Mouse (Mus musculus): Measurements from ENCODE around the gene Gm13698. TPM values are rescaled to one million over a fixed set of nuclear protein-coding genes. Genes with fewer than 3 reads are reported as not detected.
A peak's percentile ranks its signal among the peaks of the same experiment; 100 is the strongest.
"Not testable (repeated sequence)": the region's sequence is repeated elsewhere in the genome, so short reads cannot be mapped to it uniquely, and the experiment has no call there.

The Gm13698 gene
- total RNA-seq (2021), result 1 to 10 TPM; 1.4 to 1.7 TPM
- long read RNA-seq, result 0 reads

DNA sequence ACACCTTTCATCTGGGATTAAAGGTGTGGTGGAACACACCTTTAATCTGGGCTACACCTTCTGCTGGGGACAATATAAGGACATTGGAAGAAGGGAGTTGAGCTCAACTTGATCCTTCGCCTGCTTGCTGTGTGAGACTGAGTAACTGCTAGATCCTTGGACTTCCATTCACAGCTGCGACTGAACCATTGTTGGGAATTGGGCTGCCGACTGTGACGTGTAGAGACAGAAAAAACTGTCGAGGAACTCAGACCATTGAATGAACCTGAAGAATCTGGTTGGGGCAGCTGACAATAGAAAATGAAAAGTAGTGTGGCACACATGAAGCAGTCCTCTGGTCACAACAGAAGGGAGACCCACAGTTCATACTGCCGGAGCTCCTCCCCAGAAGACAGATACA is at the start of gene Gm13698:
Gm13698 (plus strand) TSS at position 301 of the 400 bp plus-strand sequence.
- DNase-seq (ENCODE audit: low spot score in 2 of 2), result not testable (repeated sequence)

DNA sequence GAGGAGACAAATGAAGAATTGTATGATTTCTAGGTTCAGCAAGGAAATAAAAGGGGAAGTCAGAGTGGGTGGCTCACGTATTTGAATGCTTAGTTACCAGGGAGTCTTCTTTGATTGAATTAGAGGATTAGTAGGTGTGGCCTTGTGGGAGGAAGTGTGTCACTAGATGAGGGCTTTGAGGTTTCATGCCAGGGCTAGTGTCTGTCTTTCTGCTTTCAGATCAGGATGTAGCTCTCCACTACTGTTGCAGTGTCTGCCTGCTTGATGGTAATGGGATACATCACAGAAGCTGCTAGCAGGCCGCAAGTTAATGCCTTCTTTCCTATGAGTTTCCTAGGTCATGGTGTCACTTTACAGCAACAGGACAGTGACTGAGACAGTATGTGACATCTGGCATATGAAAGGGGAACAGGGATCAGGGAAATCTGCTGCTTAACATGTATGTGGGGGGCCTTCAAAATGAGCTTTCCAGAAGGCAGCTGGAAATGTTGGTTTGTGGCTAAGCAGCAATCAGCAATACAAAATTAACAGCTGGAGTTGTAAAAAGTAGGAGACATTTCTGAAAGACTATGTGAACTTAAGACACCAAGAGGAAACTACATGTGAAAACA is 25.9 kb upstream of the Gm13698 start:
- DNase-seq (ENCODE audit: low spot score in 2 of 2), result no peak

DNA sequence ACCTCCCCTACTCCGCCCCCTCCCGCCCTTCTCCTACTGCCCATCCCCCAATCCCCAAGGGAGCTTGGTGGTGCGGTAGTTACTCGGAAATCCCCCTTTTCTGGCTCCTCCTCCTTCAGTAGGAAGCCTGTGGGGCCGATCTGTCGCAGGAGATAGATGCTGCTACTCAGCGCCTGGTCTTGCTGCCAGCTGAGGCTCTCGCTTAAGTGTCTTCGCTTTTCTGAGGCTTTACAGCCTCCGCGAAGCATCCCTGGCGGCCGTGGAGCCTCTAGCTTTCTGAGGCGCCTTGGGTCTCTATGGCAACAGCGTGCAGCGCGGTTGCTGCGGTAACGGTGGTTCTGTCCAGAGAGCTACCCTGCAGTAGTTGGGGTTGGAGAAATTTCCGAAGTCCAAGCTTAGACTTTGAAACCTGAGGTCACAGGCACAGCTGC is 14.5 kb upstream of the Gm13698 start, which contains the start of gene Zswim2:
Zswim2 (minus strand) TSS at position 298 of the 431 bp plus-strand sequence.
- DNase-seq (ENCODE audit: low spot score in 2 of 2), result peak; percentile 73 to 79

GRCm38 (mm10) chr2:83941378-83941777 is 14.1 kb upstream of the Gm13698 start:
- DNase-seq (ENCODE audit: low spot score in 2 of 2), result no peak

DNA sequence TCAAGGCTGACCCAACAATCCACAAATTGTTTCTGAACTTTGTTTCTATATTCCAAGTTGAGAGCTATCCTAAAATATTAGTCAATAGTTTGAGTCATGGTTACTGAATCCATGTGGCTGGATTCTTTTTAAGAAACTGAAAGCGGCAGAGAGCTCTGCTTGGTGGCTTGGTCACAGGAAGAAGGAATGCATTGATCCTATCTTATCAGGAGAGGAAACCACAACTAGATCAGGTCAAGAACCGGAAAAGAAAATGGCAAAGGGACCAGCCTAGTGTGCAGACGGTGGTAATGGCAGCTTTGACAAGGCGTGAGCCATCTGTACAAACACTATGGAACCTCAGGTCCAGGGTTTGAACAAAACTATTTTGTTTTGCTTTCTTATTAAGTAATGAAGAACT is 13.7 kb upstream of the Gm13698 start:
- no peak for DNase-seq (ENCODE audit: low spot score in 2 of 2)

- not testable (repeated sequence) for DNase-seq (ENCODE audit: low spot score in 2 of 2)
Observed at GRCm38 (mm10) chr2:83961203-83961602, 5.7 kb downstream of the Gm13698 start, which contains the start of gene Gm13693. TSS of gene Gm13693 (plus strand) at chr2:83961503.

DNA sequence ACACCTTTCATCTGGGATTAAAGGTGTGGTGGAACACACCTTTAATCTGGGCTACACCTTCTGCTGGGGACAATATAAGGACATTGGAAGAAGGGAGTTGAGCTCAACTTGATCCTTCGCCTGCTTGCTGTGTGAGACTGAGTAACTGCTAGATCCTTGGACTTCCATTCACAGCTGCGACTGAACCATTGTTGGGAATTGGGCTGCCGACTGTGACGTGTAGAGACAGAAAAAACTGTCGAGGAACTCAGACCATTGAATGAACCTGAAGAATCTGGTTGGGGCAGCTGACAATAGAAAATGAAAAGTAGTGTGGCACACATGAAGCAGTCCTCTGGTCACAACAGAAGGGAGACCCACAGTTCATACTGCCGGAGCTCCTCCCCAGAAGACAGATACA is 11.5 kb downstream of the Gm13698 start, which contains the start of gene Gm13695:
Gm13695 (plus strand) TSS at position 301 of the 400 bp plus-strand sequence.
- not testable (repeated sequence) for DNase-seq (ENCODE audit: low spot score in 2 of 2)

- not testable (repeated sequence) for DNase-seq (ENCODE audit: low spot score in 2 of 2)
Observed at GRCm38 (mm10) chr2:83972823-83973222, 17.3 kb downstream of the Gm13698 start, which contains the start of gene Gm13696. TSS of gene Gm13696 (plus strand) at chr2:83973123.

GRCm38 (mm10) chr2:83978633-83979032 is 23.1 kb downstream of the Gm13698 start, which contains the start of gene Gm13694:
TSS of gene Gm13694 (plus strand) at chr2:83978933.
- DNase-seq (ENCODE audit: low spot score in 2 of 2), result not testable (repeated sequence)

- DNase-seq (ENCODE audit: low spot score in 2 of 2), result not testable (repeated sequence)
Observed at GRCm38 (mm10) chr2:83984443-83984842, 28.9 kb downstream of the Gm13698 start, which contains the start of gene Gm13697. TSS of gene Gm13697 (plus strand) at chr2:83984743.

- not testable (repeated sequence) for DNase-seq (ENCODE audit: low spot score in 2 of 2)
Observed at GRCm38 (mm10) chr2:83990253-83990652, 34.8 kb downstream of the Gm13698 start, which contains the start of gene Gm13691. TSS of gene Gm13691 (plus strand) at chr2:83990553.

GRCm38 (mm10) chr2:83993639-83994255 is 38.3 kb downstream of the Gm13698 start:
- peak in 1 of 2 experiments; percentile 14 for DNase-seq (ENCODE audit: low spot score in 2 of 2)

DNA sequence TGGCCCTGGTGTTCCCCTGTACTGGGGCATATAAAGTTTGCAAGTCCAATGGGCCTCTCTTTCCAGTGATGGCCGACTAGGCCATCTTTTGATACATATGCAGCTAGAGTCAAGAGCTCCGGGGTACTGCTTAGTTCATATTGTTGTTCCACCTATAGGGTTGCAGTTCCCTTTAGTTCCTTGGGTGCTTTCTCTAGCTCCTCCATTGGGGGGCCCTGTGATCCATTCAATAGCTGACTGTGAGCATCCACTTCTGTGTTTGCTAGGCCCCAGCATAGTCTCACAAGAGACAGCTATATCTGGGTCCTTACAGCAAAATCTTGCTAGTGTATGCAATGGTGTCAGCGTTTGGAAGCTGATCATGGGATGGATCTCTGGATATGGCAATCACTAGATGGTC is 39.0 kb downstream of the Gm13698 start:
- not testable (repeated sequence) for DNase-seq (ENCODE audit: low spot score in 2 of 2)

Other genes starting within 250 kb of the Gm13698 start
- gene Itgav, start 231.3 kb upstream of the Gm13698 start, total RNA-seq (2021), result 10 to 100 TPM; 50.4 to 52.3 TPM
- 100 to 1,000 TPM; 174 to 201 TPM for gene Fam171b, start 143.1 kb upstream of the Gm13698 start, total RNA-seq (2021)
- not detected for gene Zswim2, start 14.5 kb upstream of the Gm13698 start, total RNA-seq (2021)
- gene Gm13693, start 5.8 kb downstream of the Gm13698 start, total RNA-seq (2021), result 1 to 10 TPM; 1.4 to 1.7 TPM
- 1 to 10 TPM in 1 of 2 experiments, not detected in 1; 1.4 TPM for gene Gm13695, start 11.6 kb downstream of the Gm13698 start, total RNA-seq (2021)
- gene Gm13696, start 17.4 kb downstream of the Gm13698 start, total RNA-seq (2021), result 1 to 10 TPM; 1.4 to 1.7 TPM
- 1 to 10 TPM; 1.4 to 1.7 TPM for gene Gm13694, start 23.2 kb downstream of the Gm13698 start, total RNA-seq (2021)
- 1 to 10 TPM; 1.4 to 1.7 TPM for gene Gm13697, start 29.1 kb downstream of the Gm13698 start, total RNA-seq (2021)
- gene Gm13691, start 34.9 kb downstream of the Gm13698 start, total RNA-seq (2021), result 1 to 10 TPM; 1.4 to 1.7 TPM

Data from layer of hippocampus, postnatal 10 days (tissue).